Mouse (Mus musculus) ES-E14 (cell line): ENCODE results near the gene Col25a1. TPM values are rescaled to one million over a fixed set of nuclear protein-coding genes. Genes with fewer than 3 reads are reported as not detected.

ENCODE experiments used
- DNase-seq: peaks from one replicate; pipeline ENCODE4 v3.0.0-alpha.2; 2013; ENCODE audit warnings: low read depth, low spot score
- H3K27ac ChIP-seq: 2 replicates; pipeline ENCODE4 v1.5.1; 2012; ENCODE audit warnings: low read depth, mild to moderate bottlenecking, low read length, moderate library complexity, mixed read lengths; ENCODE audit not compliant: poor library complexity, insufficient read depth, severe bottlenecking
- H3K36me3 ChIP-seq: 2 replicates; pipeline ENCODE4 v1.6.1; 2012; ENCODE audit warnings: mild to moderate bottlenecking, low read length, moderate library complexity, mixed read lengths; ENCODE audit not compliant: control insufficient read depth, poor library complexity, insufficient read depth, severe bottlenecking
- H3K4me1 ChIP-seq, 2 experiments: fragments of 150-350 bp in 1 of 2; sonication (generic) in 1 of 2; 2 replicates each; pipeline ENCODE4 v1.6.1; 2012; ENCODE audit warnings: low read length in 2 of 2, mild to moderate bottlenecking in 1 of 2, mixed read lengths in 1 of 2; ENCODE audit not compliant: control insufficient read depth in 2 of 2, insufficient read depth in 2 of 2, poor library complexity in 1 of 2
- H3K4me3 ChIP-seq, 2 experiments: fragments of 150-350 bp in 1 of 2; sonication (generic) in 1 of 2; 2 replicates each; pipeline ENCODE4 v1.5.1; 2012; ENCODE audit warnings: low read length in 2 of 2, low read depth in 1 of 2, mild to moderate bottlenecking in 1 of 2, mixed read lengths in 1 of 2; ENCODE audit not compliant: insufficient read depth in 1 of 2, poor library complexity in 1 of 2, severe bottlenecking in 1 of 2
- H3K9ac ChIP-seq: 2 replicates; pipeline ENCODE4 v1.6.1; 2012; ENCODE audit warnings: low read depth, mild to moderate bottlenecking, low read length, mixed read lengths; ENCODE audit not compliant: poor library complexity, insufficient read depth, severe bottlenecking
- H3K9me3 ChIP-seq: fragments of 150-350 bp; sonication (generic); 2 replicates; pipeline ENCODE4 v1.6.1; 2012; ENCODE audit warnings: low read depth, mild to moderate bottlenecking, low read length; ENCODE audit not compliant: control insufficient read depth, insufficient read depth
- CHD2 ChIP-seq: IDR thresholded peaks from 2 replicates; pipeline ENCODE4 v1.6.1; 2014; ENCODE audit warnings: mild to moderate bottlenecking, low read depth, low read length, inconsistent platforms
- HCFC1 ChIP-seq: IDR thresholded peaks from 2 replicates; pipeline ENCODE4 v1.6.1; 2012; ENCODE audit warnings: low read length, inconsistent platforms, borderline replicate concordance; ENCODE audit not compliant: insufficient read depth
- MAFK ChIP-seq: IDR thresholded peaks from 2 replicates; pipeline ENCODE4 v1.6.1; 2014; ENCODE audit warnings: mild to moderate bottlenecking, low read depth, low read length, inconsistent platforms; ENCODE audit not compliant: insufficient read depth
- ZC3H11A ChIP-seq: IDR thresholded peaks from 2 replicates; pipeline ENCODE4 v1.6.1; 2012; ENCODE audit warnings: low read depth, mild to moderate bottlenecking, inconsistent platforms, low read length, borderline replicate concordance
- ZNF384 ChIP-seq: IDR thresholded peaks from 2 replicates; pipeline ENCODE4 v1.6.1; 2012; ENCODE audit warnings: low read depth, low read length, inconsistent platforms
- in situ Hi-C, 2 experiments: fragments of 600-800 bp; cut with MboI; formaldehyde crosslinking; loops; one replicate each; pipeline ENCODE4 v1.15.1; 2025; ENCODE audit warnings: low sequenced_read_pairs in 2 of 2, inconsistent platforms in 1 of 2; ENCODE audit not compliant: unreplicated experiment in 2 of 2
- total RNA-seq: library from RNA; depleted of rRNA; stranded (reverse); fragments of 300-350 nt; gene quantifications from 2 replicates; pipeline ENCODE4 v1.2.3, GENCODE M21; 2012

Gene Col25a1
- total RNA-seq, 1 experiment, result 0.45 TPM

GRCm38 (mm10) chr3:130090460-130090859 lies 40.8 kb upstream of the Col25a1 start:
- in situ Hi-C loops, result loop anchor here in 1 of 2 experiments (10.0 kb wide), 2 partner anchors 484 to 594 kb away; no protein-coding TSS in a partner anchor
- H3K9ac ChIP-seq, result no peak overlapping the region
- no peaks in the 10 kb centered on the region for H3K4me1 ChIP-seq
- no peaks in the 10 kb centered on the region for H3K36me3 ChIP-seq
- no peak overlapping the region for H3K27ac ChIP-seq
- no peak for TF ChIP-seq HCFC1
- no peak for TF ChIP-seq ZC3H11A
- TF ChIP-seq MAFK, result no peak
- TF ChIP-seq CHD2, result no peak
- no peak overlapping the region for H3K4me3 ChIP-seq
- no peak for DNase-seq
- no peaks in the 10 kb centered on the region for H3K9me3 ChIP-seq

- in situ Hi-C loops, result loop anchor here in 1 of 2 experiments (10.0 kb wide), 2 partner anchors 481 to 591 kb away; no protein-coding TSS in a partner anchor
- Histone ChIP-seq H3K4me3 (no peak overlapping the region), H3K9ac (no peak overlapping the region), H3K27ac (no peak overlapping the region), H3K36me3 (no peaks in the 10 kb centered on the region), H3K4me1 (no peaks in the 10 kb centered on the region), H3K9me3 (no peaks in the 10 kb centered on the region)
- TF ChIP-seq ZNF384, result no peak
- 0 out of 2 replicates have a peak, but pooled peaks have one; percentile 45 for TF ChIP-seq MAFK
- TF ChIP-seq CHD2, result no peak
- no peak for TF ChIP-seq ZC3H11A
- DNase-seq, result no peak
Observed at GRCm38 (mm10) chr3:130094125-130094704, 37.1 kb upstream of the Col25a1 start.

- no peaks in the 10 kb centered on the region for H3K36me3 ChIP-seq
- H3K4me1 ChIP-seq, result no peaks in the 10 kb centered on the region
- no peak overlapping the region for H3K9ac ChIP-seq
- H3K9me3 ChIP-seq, result no peaks in the 10 kb centered on the region
- no peak overlapping the region for H3K4me3 ChIP-seq
- no peak for TF ChIP-seq CHD2
- no peak for TF ChIP-seq ZNF384
- no peak for TF ChIP-seq MAFK
- no peak for TF ChIP-seq HCFC1
- TF ChIP-seq ZC3H11A, result peak; percentile 80
- in situ Hi-C loops, result loop anchor here in 1 of 2 experiments (10.0 kb wide), 2 partner anchors 480 to 590 kb away; no protein-coding TSS in a partner anchor
- H3K27ac ChIP-seq, result no peak overlapping the region
- no peak for DNase-seq
Observed at GRCm38 (mm10) chr3:130095160-130095781, 36.0 kb upstream of the Col25a1 start.

GRCm38 (mm10) chr3:130103486-130103885 lies 27.8 kb upstream of the Col25a1 start:
- H3K9me3 ChIP-seq, result no peaks in the 10 kb centered on the region
- in situ Hi-C loops, result no loop called here
- H3K27ac ChIP-seq, result no peak overlapping the region
- H3K9ac ChIP-seq, result no peak overlapping the region
- no peaks in the 10 kb centered on the region for H3K4me1 ChIP-seq
- no peak overlapping the region for H3K4me3 ChIP-seq
- no peaks in the 10 kb centered on the region for H3K36me3 ChIP-seq
- TF ChIP-seq HCFC1 (no peak), MAFK (no peak), ZC3H11A (peak; percentile 68; the same call in 1 of the 2 replicates)
- DNase-seq, result peak; percentile 45
